Mouse (Mus musculus): ENCODE results near the gene Castor1.

Gene Castor1

DNA sequence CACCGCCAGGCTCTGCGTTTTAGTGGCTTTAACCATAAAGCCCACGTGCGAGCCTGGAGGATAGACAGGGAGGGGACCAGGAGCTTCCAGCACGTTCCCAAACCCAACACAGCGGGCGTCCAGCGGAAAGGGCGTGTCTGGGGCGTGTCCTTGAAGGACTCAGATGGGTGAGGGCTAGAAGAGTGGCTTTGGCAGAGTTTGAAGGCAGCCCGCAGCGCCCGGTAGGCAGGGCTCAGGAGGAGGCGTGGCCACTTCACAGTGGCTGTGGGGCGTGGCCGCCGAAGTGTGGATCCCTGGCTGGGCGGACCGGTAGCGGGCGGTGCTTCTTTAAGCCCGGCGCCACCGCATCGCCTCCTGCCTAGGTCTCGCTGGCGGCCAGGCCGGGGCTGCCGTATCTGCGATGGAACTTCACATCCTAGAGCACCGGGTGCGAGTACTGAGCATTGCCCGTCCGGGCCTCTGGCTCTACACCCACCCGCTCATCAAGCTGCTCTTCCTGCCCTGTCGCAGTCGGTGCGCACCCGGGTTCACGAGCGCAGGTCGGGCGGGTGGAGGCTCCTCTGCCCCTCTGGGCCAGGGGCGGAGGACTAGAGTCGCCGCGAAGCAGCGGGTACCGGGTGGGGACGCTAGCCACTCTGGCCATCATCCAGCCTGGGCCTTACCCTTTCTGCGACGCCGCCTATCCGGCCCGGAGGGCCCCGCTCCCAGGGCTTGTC lies at the start of gene Castor1:
Gene Castor1, plus strand, starts transcription at position 312 of the 716 bp plus-strand sequence.
- 4% methylated on average over 56 of the region's 56 CpGs for WGBS

DNA sequence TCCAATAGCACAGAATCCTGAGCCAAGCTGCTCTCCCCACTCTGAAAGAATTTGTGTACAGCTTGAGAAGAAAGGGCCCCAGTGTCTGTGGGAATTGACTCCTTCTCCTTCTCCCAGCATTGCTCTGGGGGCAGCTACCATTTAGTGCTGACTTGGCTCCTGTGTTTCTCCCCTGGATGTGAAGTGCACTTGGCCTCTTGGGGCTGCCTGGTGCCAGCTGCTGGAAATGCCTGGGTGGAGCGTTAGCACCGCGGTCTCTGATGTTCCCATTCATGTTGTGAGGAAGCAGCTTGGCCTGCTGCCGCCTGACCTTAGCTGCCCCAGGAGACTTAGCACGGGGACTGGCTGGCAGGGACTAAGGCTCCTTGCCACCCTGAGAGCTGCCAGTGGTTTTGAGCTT lies 43.4 kb upstream of the Castor1 start:
- WGBS: 32% methylated on average over 5 of the region's 5 CpGs

GRCm38 (mm10) chr11:4177716-4178115 lies 40.3 kb upstream of the Castor1 start:
- WGBS: 46% methylated on average over 4 of the region's 4 CpGs

GRCm38 (mm10) chr11:4182061-4182460 lies 36.0 kb upstream of the Castor1 start:
- WGBS: 13% methylated on average over 1 of the region's 1 CpGs

GRCm38 (mm10) chr11:4184251-4184952 lies 33.6 kb upstream of the Castor1 start:
- 53% methylated on average over 4 of the region's 4 CpGs for WGBS

GRCm38 (mm10) chr11:4185480-4185879 lies 32.5 kb upstream of the Castor1 start:
- 65% methylated on average over 6 of the region's 6 CpGs for WGBS

- under 1% methylated on average over 69 of the region's 71 CpGs for WGBS
Measured at GRCm38 (mm10) chr11:4186486-4187317, 31.3 kb upstream of the Castor1 start, which contains the start of gene Tbc1d10a. Gene Tbc1d10a (plus strand): TSS chr11:4186789.

GRCm38 (mm10) chr11:4187318-4187700 lies 30.7 kb upstream of the Castor1 start:
- 17% methylated on average over 9 of the region's 9 CpGs for WGBS

GRCm38 (mm10) chr11:4189182-4189581 lies 28.8 kb upstream of the Castor1 start:
- WGBS: 75% methylated on average over 6 of the region's 6 CpGs

GRCm38 (mm10) chr11:4190677-4191076 lies 27.3 kb upstream of the Castor1 start:
- 64% methylated on average over 3 of the region's 3 CpGs for WGBS

GRCm38 (mm10) chr11:4192757-4193156 lies 25.3 kb upstream of the Castor1 start:
- 69% methylated on average over 3 of the region's 3 CpGs for WGBS

GRCm38 (mm10) chr11:4195597-4196031 lies 22.4 kb upstream of the Castor1 start:
- 84% methylated on average over 3 of the region's 3 CpGs for WGBS

DNA sequence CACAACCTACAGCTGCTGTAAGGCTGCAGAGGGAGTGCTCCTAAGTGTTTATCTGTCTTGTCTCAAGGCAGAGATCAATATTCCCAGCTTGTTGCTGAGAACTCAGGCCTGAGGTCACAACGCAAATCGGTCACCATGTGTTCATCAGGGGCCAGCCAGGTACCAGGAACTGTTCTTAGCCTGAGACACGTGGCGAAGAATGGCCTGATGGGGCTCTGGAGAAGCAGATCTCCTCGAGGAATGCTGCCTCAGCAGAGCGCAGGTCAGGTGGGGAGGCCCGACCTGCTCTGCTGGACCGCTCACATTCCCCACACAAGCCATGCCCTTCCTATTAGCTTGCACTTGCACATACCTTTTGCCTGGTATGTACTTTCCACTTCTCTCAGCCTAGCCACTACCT lies 21.4 kb upstream of the Castor1 start:
- WGBS: 86% methylated on average over 8 of the region's 8 CpGs

GRCm38 (mm10) chr11:4197691-4198090 lies 20.3 kb upstream of the Castor1 start:
- WGBS: 57% methylated on average over 1 of the region's 1 CpGs

GRCm38 (mm10) chr11:4201981-4202700 lies 15.9 kb upstream of the Castor1 start:
- 58% methylated on average over 11 of the region's 11 CpGs for WGBS

- WGBS: 77% methylated on average over 12 of the region's 12 CpGs
Measured at GRCm38 (mm10) chr11:4202995-4203704, 14.9 kb upstream of the Castor1 start.

DNA sequence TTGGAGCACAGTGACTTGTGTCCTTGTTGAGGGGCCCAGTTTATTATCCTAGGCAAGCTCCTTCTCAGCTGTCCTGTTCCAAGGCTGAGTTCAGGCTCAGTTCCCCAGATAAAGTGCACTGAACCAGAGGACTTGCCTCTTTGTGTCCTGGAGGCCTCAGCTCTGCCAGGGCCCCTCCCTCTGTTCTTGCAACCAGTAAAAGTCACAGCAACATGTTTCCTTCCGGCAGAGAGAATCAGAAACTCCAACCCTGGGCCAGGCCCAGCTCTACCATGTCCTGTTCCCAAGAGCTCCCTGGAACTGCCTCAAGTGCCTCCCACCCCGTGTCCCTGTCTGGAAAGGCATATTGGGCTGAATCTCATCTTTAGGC lies 14.3 kb upstream of the Castor1 start:
- 33% methylated on average over 2 of the region's 2 CpGs for WGBS

DNA sequence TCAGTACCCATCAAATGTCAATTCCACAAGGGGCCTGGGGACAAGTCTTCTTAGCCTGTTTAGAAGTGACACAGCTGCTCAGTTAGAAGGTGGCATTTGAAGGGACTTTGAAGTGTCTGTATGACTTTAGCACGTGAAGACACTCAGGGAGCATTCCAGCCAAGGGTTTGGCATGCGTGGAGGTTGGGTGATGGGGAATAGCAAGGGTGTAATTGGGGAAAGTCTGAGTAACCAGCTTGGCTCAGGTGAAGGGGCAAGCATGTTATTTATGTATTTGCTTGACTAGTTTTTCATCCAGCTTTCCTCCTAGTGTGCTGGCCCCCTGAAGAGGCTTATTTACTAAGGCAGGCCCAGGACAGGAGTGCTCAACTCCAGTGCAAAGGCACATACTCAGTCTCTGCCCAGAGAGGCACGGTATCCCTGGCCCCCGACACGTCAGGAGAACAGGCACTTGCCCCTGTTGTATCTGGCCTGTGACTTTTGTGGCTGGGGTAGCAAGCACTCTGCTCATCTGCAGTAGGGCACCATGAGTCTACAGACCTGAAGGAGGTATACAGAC lies 12.8 kb upstream of the Castor1 start:
- WGBS: 82% methylated on average over 5 of the region's 5 CpGs

DNA sequence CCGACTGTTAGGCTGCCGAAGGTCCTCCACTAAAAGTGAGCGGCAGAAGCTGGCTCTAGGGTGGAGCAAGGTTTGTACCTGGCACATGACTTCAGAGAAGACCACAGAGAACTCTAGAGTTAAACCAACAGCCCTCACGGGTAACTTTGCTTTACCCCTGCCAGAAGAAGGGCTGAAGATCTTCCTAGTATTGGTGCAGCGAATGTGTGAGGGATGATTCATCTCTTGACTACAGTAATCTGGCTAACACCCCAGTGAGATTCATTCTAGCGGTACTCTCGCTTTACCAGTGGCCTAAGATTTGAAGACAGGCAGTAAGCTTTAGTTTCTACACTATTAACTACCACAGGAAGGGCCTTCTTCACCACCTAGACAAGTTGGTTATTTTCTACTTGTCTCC lies 12.1 kb upstream of the Castor1 start:
- 65% methylated on average over 7 of the region's 7 CpGs for WGBS

DNA sequence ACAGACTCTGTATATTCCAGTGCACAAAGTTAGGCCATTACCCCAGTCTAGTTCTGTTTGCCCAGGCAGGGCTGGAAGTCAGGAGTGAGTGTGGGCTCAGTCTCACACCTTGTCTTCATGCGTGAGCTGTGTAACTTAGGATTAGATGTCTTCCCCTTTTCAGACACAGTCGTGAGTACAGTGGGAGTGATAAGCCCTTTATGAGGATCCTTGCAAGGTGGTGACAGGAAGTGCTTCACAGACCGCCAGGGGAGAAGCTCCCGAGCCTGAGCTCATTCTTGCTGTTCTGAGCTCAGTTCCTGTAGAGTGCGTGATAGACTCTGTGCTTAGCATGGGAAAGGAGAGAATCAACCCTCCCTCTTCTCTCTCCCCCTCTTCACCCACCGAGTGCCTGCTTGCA lies 11.5 kb upstream of the Castor1 start:
- 58% methylated on average over 6 of the region's 6 CpGs for WGBS

GRCm38 (mm10) chr11:4207655-4208054 lies 10.4 kb upstream of the Castor1 start:
- 92% methylated on average over 9 of the region's 9 CpGs for WGBS
